Mouse (Mus musculus) T-cell, adult 66 days (primary cell): ENCODE measurements around the gene Unc79. TPM values are rescaled to one million over a fixed set of nuclear protein-coding genes. Genes with fewer than 3 reads are reported as not detected.

Source experiments
- total RNA-seq, 2 experiments: library from RNA; stranded (reverse); gene quantifications; 3 replicates in 1 of 2; 4 replicates in 1 of 2; pipeline ENCODE4 v1.2.4; 2023

The Unc79 gene
- total RNA-seq: not detected

DNA sequence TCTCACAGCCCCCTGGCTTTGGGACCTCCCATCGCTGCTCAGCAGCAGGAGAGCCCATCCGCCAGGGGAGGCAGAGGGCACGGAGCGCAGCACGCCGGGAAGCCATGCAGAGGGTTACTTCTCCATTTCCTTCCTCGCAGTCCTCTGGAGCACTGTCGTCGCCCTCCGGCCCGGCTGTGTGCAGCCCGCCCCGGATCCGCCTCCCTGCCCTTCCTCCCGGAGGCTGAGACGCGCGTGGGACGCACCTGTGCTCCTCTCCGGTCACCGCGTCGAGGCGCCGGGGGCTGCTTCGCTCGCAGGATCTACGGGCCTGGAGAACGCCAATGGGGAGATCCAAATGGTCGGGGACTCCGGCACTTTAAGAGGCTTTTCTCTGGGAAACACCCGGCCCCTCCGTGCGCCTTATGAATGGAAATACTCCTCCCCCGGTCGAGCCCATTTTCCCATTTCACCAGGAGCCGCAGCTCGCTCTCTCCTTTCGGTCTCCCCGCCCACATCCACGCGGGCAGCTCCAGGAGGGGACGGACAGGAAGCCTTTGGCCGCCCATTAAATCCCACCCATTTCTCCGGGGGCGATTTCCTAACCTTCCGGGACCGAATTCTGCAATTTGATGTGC, at the start of gene Unc79:
Gene Unc79, plus strand, starts transcription at position 82 of the 617 bp plus-strand sequence.

GRCm38 (mm10) chr12:102899091-102899490, 49.6 kb upstream of the Unc79 start, which contains the start of gene Cox8c:
Gene Cox8c (plus strand): TSS chr12:102899316.

Other genes starting within 250 kb of the Unc79 start
- 10 to 100 TPM; 73.8 to 80.6 TPM for gene Itpk1, start 243.9 kb upstream of the Unc79 start, total RNA-seq
- 1 to 10 TPM; 5.8 to 6.1 TPM for gene Moap1, start 205.2 kb upstream of the Unc79 start, total RNA-seq
- gene Tmem251, start 205.1 kb upstream of the Unc79 start, total RNA-seq: 10 to 100 TPM; 10.5 to 10.9 TPM
- 1 to 10 TPM in 1 of 2 experiments, not detected in 1; 3.6 TPM for gene Gm28051, start 191.1 kb upstream of the Unc79 start, total RNA-seq
- 10 to 100 TPM; 20.8 to 23.1 TPM for gene Gon7, start 191.1 kb upstream of the Unc79 start, total RNA-seq
- 10 to 100 TPM; 21.2 to 21.8 TPM for gene Ubr7, start 190.9 kb upstream of the Unc79 start, total RNA-seq
- gene Gm20604, start 190.2 kb upstream of the Unc79 start, total RNA-seq: 1 to 10 TPM; 3.9 to 4.7 TPM
- gene Btbd7, start 70.4 kb upstream of the Unc79 start, total RNA-seq: 10 to 100 TPM; 55.0 to 64.7 TPM
- not detected for gene Cox8c, start 49.5 kb upstream of the Unc79 start, total RNA-seq